In genomic region chr8:126657546-126657945, GRCm38 (mm10) we compare ENCODE assay signal across 16 mouse cellular contexts.
DNase-seq lines count a peak whose midpoint lies in the region; ATAC-seq and TF ChIP-seq lines count a peak whose summit lies in the region.
"Had no signal": no experiment of that assay in that cellular context is flagged by ENCODE, and none has a peak within 500 bp of the region (broad histone marks: within the 10 kb centered on the region; RNA-seq: fewer than 3 reads in every experiment).

No protein-coding gene starts in this region.

- DNase-seq in heart, embryonic 10.5 days (ENCODE audit: low spot score) = no peak
- no peak for DNase-seq in layer of hippocampus, adult 2 months (ENCODE audit: low spot score in 2 of 2)
- no peak for DNase-seq in layer of hippocampus, postnatal 25 days (ENCODE audit: extremely low spot score in 1 of 2, low spot score in 1 of 2)
- DNase-seq in brain, embryonic 14.5 days (ENCODE audit: low read depth) = peak; percentile 37
- no peak for DNase-seq in adipocyte (ENCODE audit: low spot score)
- DNase-seq: cerebellum, postnatal 10 days; gastrocnemius, postnatal 36 days; layer of hippocampus, adult 9-11 months; lung, adult 2 months; lung, postnatal 36 days had no signal

- WGBS in heart, embryonic 10.5 days = 73% methylated on average over 6 of the region's 6 CpGs
- WGBS in heart, embryonic 12.5 days = 80% methylated on average over 6 of the region's 6 CpGs

- H3K4me1 ChIP-seq in heart, embryonic 10.5 days = peaks cover 39% of the 10 kb centered on the region
- peaks cover 37% of the 10 kb centered on the region for H3K4me1 ChIP-seq in heart, embryonic 12.5 days (replicated peaks)

- no peaks in the 10 kb centered on the region for H3K27me3 ChIP-seq in heart, embryonic 10.5 days (ENCODE audit: insufficient read depth, poor library complexity, severe bottlenecking)
- no peaks in the 10 kb centered on the region for H3K27me3 ChIP-seq in heart, embryonic 12.5 days (replicated peaks)
- H3K27me3 ChIP-seq: forebrain, embryonic 13.5 days had no signal

- no peak for ATAC-seq in heart, embryonic 12.5 days (ENCODE audit: insufficient number of reproducible peaks, low FRiP score)
- ATAC-seq in megakaryocyte-erythroid progenitor cell, adult 5-6 weeks (replicated peaks; ENCODE audit: low FRiP score, low TSS enrichment, poor library complexity, severe bottlenecking) = no peak
- ATAC-seq: forebrain, embryonic 13.5 days had no signal

- H3K9ac ChIP-seq in heart, embryonic 12.5 days = no peak overlapping the region
- H3K9ac ChIP-seq: forebrain, embryonic 13.5 days had no signal

- 0 out of 2 replicates have a peak overlapping the region, but pooled peaks have one; percentile 18 for H3K27ac ChIP-seq in heart, embryonic 10.5 days
- no peak overlapping the region for H3K27ac ChIP-seq in heart, embryonic 12.5 days (ENCODE audit: poor library complexity, severe bottlenecking)
- H3K27ac ChIP-seq in layer of hippocampus, adult 2 months = no peak overlapping the region
- H3K27ac ChIP-seq: forebrain, embryonic 13.5 days; limb, embryonic 10.5 days; stomach, postnatal 0 days had no signal

- H3K4me2 ChIP-seq in heart, embryonic 12.5 days = no peak overlapping the region
- H3K4me2 ChIP-seq: forebrain, embryonic 13.5 days; liver, embryonic 11.5 days had no signal

- no peaks in the 10 kb centered on the region for H3K9me3 ChIP-seq in heart, embryonic 10.5 days
- no peaks in the 10 kb centered on the region for H3K9me3 ChIP-seq in heart, embryonic 12.5 days (replicated peaks)
- H3K9me3 ChIP-seq: forebrain, embryonic 13.5 days; limb, embryonic 10.5 days had no signal

- 0 out of 2 replicates have a peak, but pooled peaks have one; percentile 9 for TF ChIP-seq CTCF in layer of hippocampus, adult 2 months (conservative IDR thresholded peaks at IDR 0.05)
- TF ChIP-seq CTCF in brain, embryonic 14.5 days (IDR thresholded peaks at IDR 0.05; ENCODE audit: borderline replicate concordance, extremely low read depth, insufficient read depth, insufficient read length) = no peak

- no peak overlapping the region for H3K4me3 ChIP-seq in heart, embryonic 10.5 days
- no peak overlapping the region for H3K4me3 ChIP-seq in heart, embryonic 12.5 days
- H3K4me3 ChIP-seq in layer of hippocampus, adult 2 months = no peak overlapping the region
- H3K4me3 ChIP-seq: forebrain, embryonic 13.5 days; limb, embryonic 10.5 days had no signal

- H3K36me3 ChIP-seq in heart, embryonic 10.5 days = no peaks in the 10 kb centered on the region
- no peaks in the 10 kb centered on the region for H3K36me3 ChIP-seq in heart, embryonic 12.5 days
- H3K36me3 ChIP-seq: limb, embryonic 10.5 days had no signal

- no peak for TF ChIP-seq POLR2A in brain, embryonic 14.5 days (IDR thresholded peaks at IDR 0.05; ENCODE audit: borderline replicate concordance, extremely low read depth, insufficient read depth, insufficient read length, poor library complexity, severe bottlenecking)
